Mouse (Mus musculus) limb, embryonic 13.5 days (tissue): ENCODE results near the gene Fmr1. TPM values are rescaled to one million over a fixed set of nuclear protein-coding genes. Genes with fewer than 3 reads are reported as not detected.

Source experiments
- polyA plus RNA-seq: library from polyadenylated mRNA; unstranded; fragments of >200 nt; fragmentation: Nextera tagmentation; extraction: Ambion mirVana; gene quantifications from 2 replicates; pipeline ENCODE4 v1.2.1, GENCODE M21; 2015

Fmr1 gene
- polyA plus RNA-seq, 1 experiment from 2014 or later: 68.5 TPM

Other genes starting within 250 kb of the Fmr1 start
- 0.24 TPM in 1 of 2 replicates, not detected in the other for gene Fmr1nb, start 83.3 kb downstream of the Fmr1 start, polyA plus RNA-seq
- 4.4 and 5.4 TPM in 2 replicates for gene Gm14698, start 142.6 kb downstream of the Fmr1 start, polyA plus RNA-seq
- gene Gm6812, start 214.5 kb downstream of the Fmr1 start, polyA plus RNA-seq: not detected in 2 replicates